Mouse (Mus musculus): ENCODE data around the gene Pigs. TPM values are rescaled to one million over a fixed set of nuclear protein-coding genes. Genes with fewer than 3 reads are reported as not detected.

Pigs gene
- total RNA-seq, 4 experiments from 2014 or later = 19.1 to 25.1 (median 21.3) TPM

- DNase-seq (ENCODE audit: low spot score in 2 of 2) = peak in 1 of 2 experiments; percentile 49
Measured at GRCm38 (mm10) chr11:78337040-78337439, 8.8 kb downstream of the Pigs start.

GRCm38 (mm10) chr11:78341702-78342101 is 13.5 kb downstream of the Pigs start:
- DNase-seq (ENCODE audit: low spot score in 2 of 2) = no peak

- DNase-seq (ENCODE audit: low spot score in 2 of 2) = peak; percentile 54 to 62
Measured at GRCm38 (mm10) chr11:78343381-78344327, 15.4 kb downstream of the Pigs start, which contains the start of gene Unc119. Gene Unc119, plus strand, starts transcription at chr11:78343482.

- DNase-seq (ENCODE audit: low spot score in 2 of 2) = no peak
Measured at GRCm38 (mm10) chr11:78344328-78344889, 16.2 kb downstream of the Pigs start.

- peak; percentile 78 to 80 for DNase-seq (ENCODE audit: low spot score in 2 of 2)
Measured at GRCm38 (mm10) chr11:78344890-78345715, 16.9 kb downstream of the Pigs start.

- DNase-seq (ENCODE audit: low spot score in 2 of 2) = no peak
Measured at GRCm38 (mm10) chr11:78345801-78346200, 17.6 kb downstream of the Pigs start.

- no peak for DNase-seq (ENCODE audit: low spot score in 2 of 2)
Measured at GRCm38 (mm10) chr11:78346326-78347069, 18.3 kb downstream of the Pigs start.

- DNase-seq (ENCODE audit: low spot score in 2 of 2) = peak; percentile 63 to 75
Measured at GRCm38 (mm10) chr11:78347070-78347754, 19.0 kb downstream of the Pigs start.

GRCm38 (mm10) chr11:78347908-78348307 is 19.7 kb downstream of the Pigs start:
- DNase-seq (ENCODE audit: low spot score in 2 of 2) = no peak

- no peak for DNase-seq (ENCODE audit: low spot score in 2 of 2)
Measured at GRCm38 (mm10) chr11:78348474-78348873, 20.3 kb downstream of the Pigs start.

GRCm38 (mm10) chr11:78349441-78350358 is 21.5 kb downstream of the Pigs start:
- DNase-seq (ENCODE audit: low spot score in 2 of 2) = no peak

GRCm38 (mm10) chr11:78353081-78353480 is 24.9 kb downstream of the Pigs start:
- no peak for DNase-seq (ENCODE audit: low spot score in 2 of 2)

GRCm38 (mm10) chr11:78354905-78355304 is 26.7 kb downstream of the Pigs start:
- no peak for DNase-seq (ENCODE audit: low spot score in 2 of 2)

GRCm38 (mm10) chr11:78355471-78356238 is 27.4 kb downstream of the Pigs start:
- DNase-seq (ENCODE audit: low spot score in 2 of 2) = no peak

- DNase-seq (ENCODE audit: low spot score in 2 of 2) = no peak
Measured at GRCm38 (mm10) chr11:78358330-78359007, 30.3 kb downstream of the Pigs start.

GRCm38 (mm10) chr11:78360125-78360788 is 32.0 kb downstream of the Pigs start:
- DNase-seq (ENCODE audit: low spot score in 2 of 2) = peak in 1 of 2 experiments; percentile 49

- no peak for DNase-seq (ENCODE audit: low spot score in 2 of 2)
Measured at GRCm38 (mm10) chr11:78360789-78361131, 32.5 kb downstream of the Pigs start.
